Comparison of ENCODE assay signal across 9 mouse cellular contexts in the genomic region with DNA sequence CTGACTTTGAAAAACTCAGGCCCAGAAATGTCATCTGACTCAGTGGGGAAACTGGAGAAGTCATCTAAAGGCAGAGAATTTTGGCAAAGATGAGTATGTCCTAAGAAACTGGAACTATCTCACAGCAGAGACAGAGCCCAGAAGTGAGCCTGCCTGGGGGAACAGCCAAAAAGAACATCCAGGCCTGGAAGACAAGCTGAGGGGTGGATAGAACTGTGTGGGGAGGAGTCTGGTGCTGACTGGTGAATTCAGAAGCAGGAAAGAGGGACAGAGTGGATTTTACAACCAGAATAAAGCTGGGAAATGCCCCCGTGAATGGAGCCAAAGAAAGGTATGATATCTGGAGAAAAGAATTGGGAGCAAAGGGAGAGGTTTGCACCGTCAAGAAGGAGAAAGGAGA. TPM values are rescaled to one million over a fixed set of nuclear protein-coding genes. Genes with fewer than 3 reads are reported as not detected.
DNase-seq lines count a peak whose midpoint lies in the region; ATAC-seq and TF ChIP-seq lines count a peak whose summit lies in the region.
"Had no signal": no experiment of that assay in that cellular context is flagged by ENCODE, and none has a peak within 500 bp of the region (broad histone marks: within the 10 kb centered on the region; RNA-seq: fewer than 3 reads in every experiment).

A gene (plus strand): TSS at position 225 of the 400 bp plus-strand sequence.

- no peak for ATAC-seq in forebrain, embryonic 14.5 days

- H3K27ac ChIP-seq in brown adipose tissue, adult 24 weeks (replicated peaks; ENCODE audit: low read depth, low read length): 0 out of 2 replicates have a peak within 1 kb of the TSS, but pooled peaks have one; percentile 43
- H3K27ac ChIP-seq in forebrain, embryonic 14.5 days (ENCODE audit: low read depth, low read length): no peak within 1 kb of the TSS
- H3K27ac ChIP-seq: liver, embryonic 13.5 days had no signal

- H3K9ac ChIP-seq in forebrain, embryonic 14.5 days (ENCODE audit: low read length): no peak within 1 kb of the TSS
- H3K9ac ChIP-seq: liver, embryonic 13.5 days had no signal

- H3K9me3 ChIP-seq in forebrain, embryonic 14.5 days (replicated peaks; ENCODE audit: control insufficient read depth, low read length): no peaks in the 10 kb centered on the region
- H3K9me3 ChIP-seq: liver, embryonic 13.5 days had no signal

- no peaks in the 10 kb centered on the region for H3K27me3 ChIP-seq in forebrain, embryonic 14.5 days (replicated peaks; ENCODE audit: control insufficient read depth, insufficient read depth, low read length)
- H3K27me3 ChIP-seq: liver, embryonic 13.5 days had no signal

- H3K4me1 ChIP-seq in brown adipose tissue, adult 24 weeks (ENCODE audit: control insufficient read depth, insufficient read depth, insufficient read length, low read length): no peaks in the 10 kb centered on the region
- no peaks in the 10 kb centered on the region for H3K4me1 ChIP-seq in lung, adult 2 months (ENCODE audit: control insufficient read depth, insufficient read depth, low read length)
- H3K4me1 ChIP-seq in forebrain, embryonic 14.5 days (ENCODE audit: control insufficient read depth, insufficient read depth, low read length): no peaks in the 10 kb centered on the region
- H3K4me1 ChIP-seq: liver, embryonic 13.5 days had no signal

- H3K36me3 ChIP-seq in forebrain, embryonic 14.5 days (ENCODE audit: control insufficient read depth, insufficient read depth, low read length): no peaks in the 10 kb centered on the region
- H3K36me3 ChIP-seq: liver, embryonic 13.5 days had no signal

- H3K4me2 ChIP-seq in forebrain, embryonic 14.5 days (ENCODE audit: low read length): no peak within 1 kb of the TSS
- H3K4me2 ChIP-seq: liver, embryonic 13.5 days had no signal

- WGBS in lung, adult 2 months: 52% methylated on average over 2 of the region's 2 CpGs
- 81% methylated on average over 2 of the region's 2 CpGs for WGBS in forebrain, embryonic 14.5 days

- no peak within 1 kb of the TSS for H3K4me3 ChIP-seq in brown adipose tissue, adult 24 weeks (ENCODE audit: insufficient read depth, low read depth, low read length)
- peak within 1 kb of the TSS; percentile 38 for H3K4me3 ChIP-seq in lung, adult 2 months (replicated peaks; ENCODE audit: extremely low read depth, low read depth, low read length)
- H3K4me3 ChIP-seq in forebrain, embryonic 14.5 days (ENCODE audit: low read depth, low read length): no peak within 1 kb of the TSS
- H3K4me3 ChIP-seq: liver, embryonic 13.5 days had no signal

- no peak for TF ChIP-seq CTCF in lung, adult 2 months (IDR thresholded peaks at IDR 0.05; ENCODE audit: insufficient read depth, low read length)

- peak; percentile 3 to 9 for DNase-seq in cerebellum, adult 18-20 months
- DNase-seq in cerebellum, adult 11 months: no peak
- peak; percentile 82 for DNase-seq in heart, adult 9 months (ENCODE audit: low spot score in 2 of 2)
- no peak for DNase-seq in lung, adult 2 months
- peak; percentile 48 to 66 for DNase-seq in urinary bladder, postnatal 4 days (ENCODE audit: low spot score in 2 of 2)
- no peak for DNase-seq in B cell, adult 2 months
- no peak for DNase-seq in forebrain, embryonic 14.5 days (ENCODE audit: low spot score)
- DNase-seq: liver, embryonic 13.5 days had no signal

- TF ChIP-seq POLR2A in lung, adult 2 months (IDR thresholded peaks at IDR 0.05; ENCODE audit: borderline replicate concordance, extremely low read depth, low read depth, low read length): no peak

RNA-seq across cellular contexts. Expression of the gene that starts here (rescaled TPM):
- 19.1 and 22.7 TPM in 2 replicates for polyA plus RNA-seq in brown adipose tissue, adult 24 weeks (2012; ENCODE audit: insufficient read depth, insufficient read length, missing spikeins)
- polyA plus RNA-seq in lung, adult 2 months (2012; rRNA removed): 190 and 242 TPM in 2 replicates
- 0.36 and 0.72 TPM in 2 replicates for polyA plus RNA-seq in forebrain, embryonic 14.5 days (2014; fragmentation: Nextera tagmentation; extraction: Ambion mirVana)

Comparison
In these comparisons a context has a peak if more than half of its experiments do, and no peak if none do; other contexts are left out.
1. RNA of the gene that starts here (polyA plus RNA-seq): 190 to 242 TPM in lung, adult 2 months and 19.1 to 22.7 TPM in brown adipose tissue, adult 24 weeks; 0.36 to 0.72 TPM in forebrain, embryonic 14.5 days; every median in the first group is over 10 times any median in the second.
2. DNase-seq: peak in cerebellum, adult 18-20 months (2 of 2), heart, adult 9 months (2 of 2) and urinary bladder, postnatal 4 days (2 of 2); none in cerebellum, adult 11 months (single experiment), lung, adult 2 months (single experiment), B cell, adult 2 months (0 of 2) and forebrain, embryonic 14.5 days (single experiment).